Mouse (Mus musculus) erythroblast, embryonic 14.5 days (primary cell): ENCODE results near the gene 1700067K01Rik.

Source experiments
- GATA1 ChIP-seq: IDR thresholded peaks from 2 replicates; pipeline ENCODE4 v1.6.1; 2012; ENCODE audit warnings: low read length, inconsistent platforms, mixed read lengths
- TAL1 ChIP-seq: IDR thresholded peaks from 3 replicates; pipeline ENCODE4 v1.6.1; 2012; ENCODE audit warnings: low read length, inconsistent platforms, mixed read lengths

DNA sequence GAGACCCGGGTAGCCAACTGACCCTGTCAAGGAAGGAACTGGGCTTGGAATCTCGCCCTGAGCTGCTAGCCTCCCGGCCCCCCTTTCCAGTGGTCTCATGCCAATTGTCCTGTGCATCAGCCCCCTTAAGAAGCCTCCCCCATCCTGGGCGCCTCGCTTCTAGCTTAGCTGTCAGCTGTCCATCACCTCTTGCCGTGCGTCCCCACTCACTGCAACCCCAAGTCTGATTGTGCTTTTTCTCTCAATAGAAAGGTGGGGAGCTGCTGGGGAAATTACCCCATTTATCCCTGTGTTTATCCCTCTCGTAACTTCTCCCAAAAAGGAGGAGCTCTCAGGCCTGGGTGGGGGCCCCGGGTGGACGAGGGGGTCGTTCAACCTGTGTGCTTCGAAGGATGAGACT, 5.3 kb upstream of the 1700067K01Rik start:
- no peak for TF ChIP-seq GATA1
- TF ChIP-seq TAL1 = no peak
